Mouse (Mus musculus): ENCODE results near the gene Mark2.

DNA sequence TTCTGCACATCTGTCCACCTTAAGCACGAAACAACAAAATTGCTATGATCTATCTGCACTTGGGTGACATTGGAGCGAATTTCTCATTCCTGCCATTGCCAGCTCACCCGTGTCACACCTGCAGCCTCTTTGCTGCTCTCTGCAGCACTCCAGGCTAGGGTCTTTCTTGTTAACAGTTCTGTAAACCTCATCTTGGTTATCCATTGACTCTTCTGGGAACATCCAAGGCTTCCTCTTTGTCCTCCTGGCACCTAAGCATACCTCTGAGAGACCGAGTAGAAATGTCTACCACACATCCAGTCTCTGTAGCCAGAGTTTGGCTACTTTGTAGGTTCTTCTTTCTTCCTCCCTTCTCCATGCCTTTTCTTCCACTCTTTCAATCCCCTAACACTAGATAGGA lies 45.7 kb downstream of the Mark2 start:
- TF ChIP-seq GATA1 (IDR thresholded peaks at IDR 0.05; ENCODE audit: low read length) (no peak), TAL1 (IDR thresholded peaks at IDR 0.05; ENCODE audit: low read length) (no peak)

Data from erythroblast, embryonic 14.5 days (primary cell).